Mouse (Mus musculus): ENCODE measurements at regions not wholly inside any gene's neighbourhood (a gene's known extent, or its start where the extent isn't known, plus 50 kb on each side); places are given as distances from the start of the nearest gene placed in this dataset.

- TF ChIP-seq CTCF (IDR thresholded peaks at IDR 0.05) (no peak), EP300 (IDR thresholded peaks at IDR 0.05) (no peak)
Measured at GRCm38 (mm10) chr4:18694076-18694475, 911.2 kb upstream of the Gm12353 start.
